Mouse (Mus musculus): ENCODE data around the gene Ostm1. TPM values are rescaled to one million over a fixed set of nuclear protein-coding genes. Genes with fewer than 3 reads are reported as not detected.

Ostm1 gene
- polyA plus RNA-seq, 1 experiment from 2014 or later: 17.0 TPM

DNA sequence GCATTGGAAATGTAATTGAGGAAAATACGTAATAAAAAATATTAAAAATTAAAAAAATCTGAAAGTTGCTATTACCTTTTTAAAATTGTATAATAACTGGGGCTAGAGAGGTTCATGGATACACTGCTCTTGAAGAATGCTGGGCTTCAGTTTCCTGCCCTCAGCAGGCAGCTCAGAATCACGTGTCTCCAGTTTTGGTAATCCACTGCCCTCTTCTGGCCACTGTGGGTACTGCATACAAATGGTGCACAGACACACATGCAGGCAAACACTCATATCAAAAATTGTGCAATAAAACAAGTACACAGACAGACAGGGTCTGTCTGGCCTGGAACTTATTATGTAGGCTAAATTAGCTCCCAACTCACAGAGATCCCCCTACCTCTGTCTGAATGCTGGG lies 21.3 kb downstream of the Ostm1 start:
- Histone ChIP-seq H3K4me3 (no peak overlapping the region), H3K9me3 (replicated peaks) (peaks cover 2% of the 10 kb centered on the region; the same call in 1 of the 2 replicates), H3K36me3 (no peaks in the 10 kb centered on the region), H3K4me1 (replicated peaks) (no peaks in the 10 kb centered on the region), H3K27ac (no peak overlapping the region), H3K27me3 (peaks cover 36% of the 10 kb centered on the region), H3K9ac (no peak overlapping the region), H3K4me2 (no peak overlapping the region)
- 66% methylated on average over 2 of the region's 2 CpGs for WGBS
- no peak for ATAC-seq (replicated peaks; ENCODE audit: insufficient number of reproducible peaks, insufficient read depth, low FRiP score, low read depth)

DNA sequence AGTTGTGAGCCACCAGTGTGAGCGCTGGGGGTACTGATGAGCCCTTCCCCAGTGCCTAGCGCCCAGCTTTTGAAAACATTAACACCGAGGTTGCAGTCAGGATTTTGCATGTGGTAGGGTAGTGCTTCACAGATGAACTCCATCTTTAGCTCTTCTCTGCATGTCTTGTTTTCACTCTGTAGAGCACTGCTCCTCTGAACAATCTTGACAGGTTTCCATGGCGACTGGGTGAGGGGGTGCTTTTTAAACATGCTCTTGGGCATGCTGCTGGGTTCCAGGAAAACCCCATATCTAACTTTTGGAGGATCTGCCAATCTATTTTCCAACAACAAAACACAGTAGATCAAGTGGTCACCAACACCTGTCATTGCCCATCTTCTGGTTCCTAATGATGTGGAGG lies 23.1 kb downstream of the Ostm1 start:
- ATAC-seq (replicated peaks; ENCODE audit: insufficient number of reproducible peaks, insufficient read depth, low FRiP score, low read depth): no peak
- no peaks in the 10 kb centered on the region for H3K4me1 ChIP-seq (replicated peaks)
- H3K27me3 ChIP-seq: peaks cover 46% of the 10 kb centered on the region
- WGBS: 62% methylated on average over 4 of the region's 4 CpGs
- H3K36me3 ChIP-seq: no peaks in the 10 kb centered on the region
- H3K27ac ChIP-seq: no peak overlapping the region
- H3K4me2 ChIP-seq: no peak overlapping the region
- H3K9ac ChIP-seq: no peak overlapping the region
- H3K4me3 ChIP-seq: no peak overlapping the region
- H3K9me3 ChIP-seq (replicated peaks): peaks cover 2% of the 10 kb centered on the region; the same call in 1 of the 2 replicates

DNA sequence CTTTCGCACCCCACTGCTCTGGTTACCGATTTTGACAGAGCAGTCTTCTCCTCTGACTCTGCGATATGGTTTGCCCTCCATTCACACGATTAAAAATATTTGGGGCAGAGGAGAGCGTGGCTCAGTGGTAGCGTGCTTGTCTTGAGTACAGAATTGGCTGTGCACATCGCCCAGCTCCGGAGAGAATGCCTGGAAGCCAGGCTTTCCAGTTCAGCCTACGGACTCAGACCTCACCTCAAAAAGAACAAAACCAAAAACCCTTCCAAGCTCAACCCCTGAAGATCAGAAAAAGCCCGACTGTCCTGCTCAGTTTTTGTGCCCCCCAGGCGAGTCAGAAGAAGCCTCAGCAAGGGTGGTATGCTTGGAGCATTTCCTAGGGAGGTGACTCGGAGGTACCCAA lies 29.5 kb downstream of the Ostm1 start:
- H3K27me3 ChIP-seq: peaks cover 92% of the 10 kb centered on the region
- H3K9me3 ChIP-seq (replicated peaks): no peaks in the 10 kb centered on the region
- no peak for ATAC-seq (replicated peaks; ENCODE audit: insufficient number of reproducible peaks, insufficient read depth, low FRiP score, low read depth)
- H3K4me2 ChIP-seq: no peak overlapping the region
- H3K27ac ChIP-seq: no peak overlapping the region
- 12% methylated on average over 12 of the region's 12 CpGs for WGBS
- H3K4me3 ChIP-seq: no peak overlapping the region
- no peak overlapping the region for H3K9ac ChIP-seq
- no peaks in the 10 kb centered on the region for H3K36me3 ChIP-seq
- peaks cover 15% of the 10 kb centered on the region for H3K4me1 ChIP-seq (replicated peaks)

DNA sequence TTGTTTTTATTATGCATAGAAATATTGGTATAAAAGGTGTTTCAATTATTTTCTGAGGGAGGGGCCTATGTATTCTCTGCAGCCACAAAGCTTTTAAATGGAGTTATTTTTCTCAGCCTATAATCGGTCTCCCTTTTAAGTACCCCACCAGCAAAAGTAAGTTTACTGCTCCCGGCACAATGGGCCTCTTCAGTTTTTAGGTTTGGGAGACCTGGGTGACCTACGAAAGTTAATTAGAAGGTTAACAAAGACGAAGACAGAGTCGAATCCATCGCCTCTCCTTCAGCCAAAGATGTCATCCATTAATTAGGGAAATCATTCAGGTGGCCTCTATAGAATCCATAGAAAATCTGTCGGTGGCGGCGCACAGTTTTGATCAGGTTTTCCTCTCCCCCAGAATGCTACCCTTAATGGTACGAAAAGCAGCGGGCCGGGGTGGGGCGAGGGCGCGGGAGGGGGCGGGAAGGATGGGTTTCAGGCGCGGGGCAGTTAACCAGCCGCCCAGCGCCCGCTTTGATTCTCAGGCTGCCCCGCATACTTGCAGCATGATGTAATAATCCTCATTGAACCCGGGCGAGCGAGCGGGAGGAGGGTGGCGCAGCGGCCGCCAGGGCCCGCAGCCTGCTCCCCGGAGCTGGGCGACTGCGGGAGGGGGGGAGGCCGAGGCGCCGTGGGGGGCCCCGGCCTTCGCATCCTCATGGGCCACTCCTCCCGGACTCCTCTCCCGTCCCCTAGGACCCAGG lies 30.2 kb downstream of the Ostm1 start:
- Histone ChIP-seq H3K36me3 (no peaks in the 10 kb centered on the region), H3K9me3 (replicated peaks) (no peaks in the 10 kb centered on the region), H3K27ac (no peak overlapping the region), H3K4me2 (peak overlapping the region; percentile 88), H3K9ac (peak overlapping the region; percentile 53), H3K4me3 (peak overlapping the region; percentile 54), H3K27me3 (peaks cover 90% of the 10 kb centered on the region), H3K4me1 (replicated peaks) (peaks cover 15% of the 10 kb centered on the region)
- 1% methylated on average over 40 of the region's 40 CpGs for WGBS
- peak; percentile 53; the same call in 1 of the 2 replicates for ATAC-seq (replicated peaks; ENCODE audit: insufficient number of reproducible peaks, insufficient read depth, low FRiP score, low read depth)

DNA sequence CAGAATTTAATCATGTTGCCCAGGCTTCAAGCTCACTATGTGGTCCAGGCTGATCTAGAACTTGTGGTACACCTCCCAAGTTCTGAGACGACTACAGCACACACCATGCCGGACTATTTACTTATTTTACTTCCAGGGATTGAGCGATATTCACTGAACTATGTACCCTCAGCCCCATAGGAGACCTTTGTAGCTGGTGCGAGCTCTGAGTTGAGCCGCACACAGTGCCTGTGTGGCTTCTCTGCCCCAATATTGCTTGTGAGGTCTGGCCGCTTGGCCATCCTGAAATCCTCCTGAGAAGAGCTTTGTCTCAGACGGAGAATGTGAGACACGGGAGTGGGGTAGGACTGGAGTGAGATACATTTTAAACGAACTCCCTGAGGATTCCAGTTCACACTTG lies 31.1 kb downstream of the Ostm1 start:
- Histone ChIP-seq H3K9me3 (replicated peaks) (no peaks in the 10 kb centered on the region), H3K4me2 (no peak overlapping the region), H3K36me3 (no peaks in the 10 kb centered on the region), H3K9ac (no peak overlapping the region), H3K27me3 (peaks cover 87% of the 10 kb centered on the region), H3K4me3 (no peak overlapping the region), H3K27ac (no peak overlapping the region), H3K4me1 (replicated peaks) (peaks cover 15% of the 10 kb centered on the region)
- WGBS: 20% methylated on average over 9 of the region's 9 CpGs
- ATAC-seq (replicated peaks; ENCODE audit: insufficient number of reproducible peaks, insufficient read depth, low FRiP score, low read depth): no peak

DNA sequence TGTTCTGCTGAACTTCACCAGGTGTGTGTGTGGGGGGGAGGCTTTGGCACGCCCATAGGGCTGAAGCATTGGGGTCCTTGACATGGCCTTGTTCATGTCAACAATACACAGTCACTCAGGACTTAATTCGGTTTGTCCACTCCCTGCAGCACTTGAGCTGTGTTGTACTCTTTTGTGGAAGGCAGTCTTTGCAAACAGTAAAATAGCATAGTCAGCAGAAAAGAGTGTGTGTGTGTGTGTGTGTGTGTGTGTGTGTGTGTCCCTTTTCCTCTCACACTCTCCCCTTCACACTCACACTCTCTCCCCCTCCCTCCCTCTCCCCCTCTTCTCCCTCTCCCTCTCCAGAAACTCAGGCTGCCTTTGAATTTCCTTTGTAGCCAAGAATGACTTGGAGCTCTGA lies 34.7 kb downstream of the Ostm1 start:
- Histone ChIP-seq H3K4me2 (no peak overlapping the region), H3K9me3 (replicated peaks) (no peaks in the 10 kb centered on the region), H3K4me3 (no peak overlapping the region), H3K27me3 (peaks cover 68% of the 10 kb centered on the region), H3K4me1 (replicated peaks) (peaks cover 15% of the 10 kb centered on the region), H3K27ac (no peak overlapping the region), H3K36me3 (no peaks in the 10 kb centered on the region), H3K9ac (no peak overlapping the region)
- no peak for ATAC-seq (replicated peaks; ENCODE audit: insufficient number of reproducible peaks, insufficient read depth, low FRiP score, low read depth)
- 31% methylated on average over 2 of the region's 2 CpGs for WGBS

DNA sequence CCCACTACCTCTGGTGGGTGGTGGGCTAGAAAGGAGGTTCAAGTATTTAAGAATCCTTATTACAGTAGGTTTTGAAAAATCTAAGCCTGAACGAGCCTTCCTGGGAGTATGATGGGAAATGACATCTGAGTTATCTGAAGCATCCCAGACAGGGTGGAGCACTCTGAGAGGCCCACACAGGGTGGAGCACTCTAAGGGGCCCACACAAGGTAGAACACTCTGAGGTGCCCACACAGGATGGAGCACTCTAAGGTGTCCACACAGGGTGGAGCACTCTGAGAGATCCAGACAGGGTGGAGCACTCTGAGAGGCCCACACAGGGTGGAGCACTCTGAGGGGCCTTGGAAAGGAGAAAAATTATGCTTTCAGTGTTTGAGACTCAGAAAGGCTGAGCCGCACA lies 42.3 kb downstream of the Ostm1 start:
- ATAC-seq (replicated peaks; ENCODE audit: insufficient number of reproducible peaks, insufficient read depth, low FRiP score, low read depth): no peak
- WGBS: 68% methylated on average over 2 of the region's 2 CpGs

DNA sequence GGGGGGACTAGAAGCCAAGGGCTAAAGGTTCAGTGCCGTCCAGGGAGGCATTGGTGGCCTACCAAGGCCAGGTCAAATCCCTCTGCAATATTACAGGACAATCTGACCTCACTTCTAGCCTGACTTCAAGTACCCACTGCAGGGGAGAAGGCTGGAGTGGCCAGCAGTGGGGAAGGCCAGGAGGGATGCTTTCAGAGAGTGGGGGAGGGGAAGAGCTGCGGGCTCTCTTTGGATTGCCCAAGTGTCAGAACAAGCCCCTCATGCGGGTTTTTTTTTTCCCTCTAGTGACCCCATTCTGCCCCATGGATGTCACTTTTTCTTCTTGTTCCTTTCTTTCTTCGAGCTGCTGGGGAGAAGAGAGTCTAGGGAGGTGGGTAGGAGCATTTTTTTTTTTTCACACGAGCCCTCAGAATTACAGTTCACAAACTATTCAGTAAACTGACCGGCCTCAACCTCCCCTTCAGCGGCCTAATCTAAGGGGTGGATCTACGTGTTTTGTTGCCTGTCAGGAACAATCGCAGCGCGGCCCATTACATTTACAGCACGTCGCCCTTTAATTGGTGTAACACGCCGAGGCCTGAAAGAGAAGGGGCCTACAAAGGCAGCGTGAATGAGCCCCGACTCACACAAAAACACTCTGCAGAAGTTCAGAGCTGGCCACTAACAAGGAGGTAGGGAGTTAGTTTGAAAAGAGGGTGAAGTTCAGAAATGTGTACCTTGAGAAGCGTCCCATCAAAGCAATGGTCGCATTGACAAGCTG lies 47.2 kb downstream of the Ostm1 start:
- Histone ChIP-seq H3K27ac (no peak overlapping the region), H3K36me3 (no peaks in the 10 kb centered on the region), H3K9ac (no peak overlapping the region), H3K27me3 (peaks cover 90% of the 10 kb centered on the region), H3K4me1 (replicated peaks) (peaks cover 33% of the 10 kb centered on the region), H3K4me3 (no peak overlapping the region), H3K9me3 (replicated peaks) (no peaks in the 10 kb centered on the region), H3K4me2 (no peak overlapping the region)
- 7% methylated on average over 19 of the region's 19 CpGs for WGBS
- no peak for ATAC-seq (replicated peaks; ENCODE audit: insufficient number of reproducible peaks, insufficient read depth, low FRiP score, low read depth)

More for the DNA sequence above, 42.3 kb downstream of the Ostm1 start:
- H3K4me1 ChIP-seq (replicated peaks): no peaks in the 10 kb centered on the region
- no peak overlapping the region for H3K4me2 ChIP-seq
- H3K9me3 ChIP-seq (replicated peaks): no peaks in the 10 kb centered on the region
- H3K27ac ChIP-seq: no peak overlapping the region
- no peak overlapping the region for H3K9ac ChIP-seq
- peaks cover 54% of the 10 kb centered on the region for H3K27me3 ChIP-seq
- H3K4me3 ChIP-seq: no peak overlapping the region
- H3K36me3 ChIP-seq: no peaks in the 10 kb centered on the region

DNA sequence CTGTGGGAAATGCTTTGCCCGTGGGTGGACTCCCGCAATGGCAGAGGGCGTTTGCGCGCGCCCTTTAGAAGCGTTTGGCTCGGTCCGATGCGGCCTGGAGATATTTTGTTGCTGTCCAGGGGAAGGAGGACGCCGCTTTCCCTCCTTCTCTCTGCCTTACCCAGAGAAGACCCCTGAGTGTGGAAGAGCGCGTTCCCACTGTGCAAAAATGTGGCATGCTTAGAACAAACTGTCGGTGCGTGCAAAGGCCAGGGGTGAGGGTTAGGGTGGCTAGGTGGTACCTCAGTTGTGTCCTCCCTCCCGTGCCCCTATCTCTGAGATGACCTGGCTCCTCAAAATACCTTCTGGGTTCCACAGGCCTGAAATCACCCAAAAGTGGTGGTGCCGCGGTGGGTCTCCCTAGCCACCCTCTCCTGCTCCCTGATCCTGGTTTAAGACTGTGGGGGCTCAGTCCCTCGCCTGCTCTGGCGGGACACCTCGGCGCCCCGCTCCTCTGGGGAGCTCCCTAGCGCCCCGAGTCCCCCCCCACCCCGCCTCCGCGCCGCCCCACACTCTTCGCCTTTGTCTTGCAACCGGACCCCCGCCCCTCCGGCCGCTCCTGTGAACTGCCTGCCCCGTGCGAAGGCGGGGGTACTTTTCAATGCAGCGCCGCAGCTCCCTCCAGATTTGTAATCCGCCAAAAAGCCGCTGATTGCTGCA lies 48.3 kb downstream of the Ostm1 start:
- Histone ChIP-seq H3K4me2 (peak overlapping the region; percentile 89), H3K4me3 (peak overlapping the region; percentile 51), H3K4me1 (replicated peaks) (peaks cover 43% of the 10 kb centered on the region), H3K9ac (no peak overlapping the region), H3K27me3 (peaks cover 98% of the 10 kb centered on the region), H3K9me3 (replicated peaks) (no peaks in the 10 kb centered on the region), H3K27ac (no peak overlapping the region), H3K36me3 (no peaks in the 10 kb centered on the region)
- ATAC-seq (replicated peaks; ENCODE audit: insufficient number of reproducible peaks, insufficient read depth, low FRiP score, low read depth): no peak
- under 1% methylated on average over 41 of the region's 42 CpGs for WGBS

DNA sequence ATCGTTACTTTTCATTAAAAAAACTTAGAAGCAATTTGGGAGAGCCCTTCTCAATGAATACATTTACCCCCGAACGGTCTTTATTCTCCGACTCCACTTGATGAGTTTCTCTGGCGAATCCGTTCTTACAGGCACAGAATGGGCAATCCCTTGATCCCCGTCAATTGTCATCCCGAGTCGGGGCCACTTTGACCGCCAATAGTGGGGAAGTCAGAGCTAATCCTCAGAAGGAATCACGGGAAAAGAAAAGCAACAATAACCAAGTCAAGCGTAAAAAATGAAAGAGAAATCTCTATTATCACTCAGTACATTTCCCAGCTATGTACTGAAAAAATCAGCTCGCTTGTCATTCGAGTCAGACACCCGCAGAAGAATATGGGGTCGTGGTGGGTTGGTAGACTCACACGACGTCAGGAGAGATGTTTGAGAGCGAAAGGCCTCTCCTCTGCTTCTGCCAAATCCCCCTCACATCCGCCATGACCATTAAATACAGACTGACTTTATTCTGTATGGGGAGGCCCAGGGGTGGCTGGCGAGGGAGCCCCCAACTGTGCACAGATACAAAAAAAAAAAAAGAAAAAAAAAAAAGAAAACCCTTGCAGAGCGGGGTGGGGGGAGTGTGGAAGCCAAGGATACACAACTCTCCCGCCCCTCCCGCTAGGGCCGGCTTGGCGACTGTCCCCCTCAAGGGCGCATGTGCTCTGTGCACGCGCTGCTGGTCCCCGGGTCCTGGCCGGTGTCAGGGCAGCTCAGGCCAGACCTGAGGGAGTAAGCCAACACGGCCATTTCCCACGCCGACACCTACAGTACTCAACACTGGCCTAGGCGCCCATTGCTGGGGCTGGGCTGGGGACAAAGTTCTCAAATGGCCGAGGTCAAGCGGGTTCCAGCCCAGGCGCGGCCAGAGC lies 49.1 kb downstream of the Ostm1 start:
- WGBS: 1% methylated on average over 39 of the region's 39 CpGs
- Histone ChIP-seq H3K4me3 (peak overlapping the region; percentile 51), H3K36me3 (no peaks in the 10 kb centered on the region), H3K27me3 (peaks cover 97% of the 10 kb centered on the region), H3K27ac (no peak overlapping the region), H3K4me1 (replicated peaks) (peaks cover 43% of the 10 kb centered on the region), H3K9ac (peak overlapping the region; percentile 19; the same call in 1 of the 2 replicates), H3K9me3 (replicated peaks) (no peaks in the 10 kb centered on the region), H3K4me2 (peak overlapping the region; percentile 89)
- no peak for ATAC-seq (replicated peaks; ENCODE audit: insufficient number of reproducible peaks, insufficient read depth, low FRiP score, low read depth)

Data from heart, embryonic 15.5 days (tissue).